Mouse (Mus musculus): Measurements from ENCODE around the gene Pth1r. TPM values are rescaled to one million over a fixed set of nuclear protein-coding genes. Genes with fewer than 3 reads are reported as not detected.
"Not testable (repeated sequence)": the region's sequence is repeated elsewhere in the genome, so short reads cannot be mapped to it uniquely, and the experiment has no call there.

The Pth1r gene
- polyA plus RNA-seq, 1 experiment: 14.0 TPM

DNA sequence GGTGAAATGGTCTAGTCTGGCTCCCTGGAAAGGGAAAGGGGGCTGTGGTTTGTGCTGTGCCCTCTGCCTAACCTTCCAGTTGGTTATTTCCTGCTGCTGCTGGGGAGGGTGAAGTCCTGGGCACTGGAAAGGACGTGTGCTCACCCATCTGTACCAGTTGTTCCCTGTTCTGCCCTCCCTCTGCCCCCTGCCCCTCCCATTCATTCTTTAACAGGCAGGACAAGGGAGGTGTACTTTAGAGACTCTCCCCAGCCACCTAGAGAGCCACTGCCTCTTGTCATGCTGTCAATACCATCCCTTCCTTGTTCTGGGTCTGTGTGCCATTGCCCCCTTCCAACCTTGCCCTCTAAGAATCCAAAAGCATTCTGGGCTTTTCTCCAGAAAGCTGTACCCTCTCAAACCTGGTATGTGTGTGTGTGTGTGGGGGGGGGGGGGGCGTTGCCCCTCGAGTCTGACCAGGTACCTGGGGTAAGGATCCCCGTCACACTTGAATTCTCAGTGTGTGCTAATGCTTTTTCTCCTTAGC, 63.3 kb downstream of the Pth1r start:
- 29% methylated on average over 4 of the region's 4 CpGs for WGBS
- peak; percentile 50 for DNase-seq
- TF ChIP-seq CTCF (IDR thresholded peaks at IDR 0.05; ENCODE audit: insufficient read depth, low read length): no peak
- no peak for TF ChIP-seq POLR2A (IDR thresholded peaks at IDR 0.05; ENCODE audit: borderline replicate concordance, extremely low read depth, low read depth, low read length)
- Histone ChIP-seq H3K4me3 (replicated peaks; ENCODE audit: extremely low read depth, low read depth, low read length) (no peak overlapping the region), H3K4me1 (ENCODE audit: control insufficient read depth, insufficient read depth, low read length) (peaks cover 45% of the 10 kb centered on the region)

DNA sequence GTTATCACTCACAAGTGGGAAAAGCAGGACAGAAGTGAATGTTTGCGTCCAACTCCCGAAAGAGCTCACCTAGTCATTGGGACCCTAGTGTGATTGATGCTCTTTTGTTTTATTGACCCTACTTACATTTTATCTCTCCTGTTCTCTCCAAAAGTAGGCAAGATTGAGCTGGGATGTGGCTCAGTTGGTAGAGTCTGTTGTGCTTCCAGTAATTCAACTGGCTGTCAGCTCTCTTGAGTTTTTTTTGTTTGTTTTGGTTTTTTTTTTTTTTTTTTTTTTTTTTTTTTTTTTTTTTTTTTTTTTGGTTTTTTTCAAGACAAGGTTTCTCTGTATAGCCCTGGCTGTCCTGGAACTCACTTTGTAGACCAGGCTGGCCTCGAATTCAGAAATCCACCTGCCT, 64.2 kb downstream of the Pth1r start:
- peaks cover 45% of the 10 kb centered on the region for H3K4me1 ChIP-seq (ENCODE audit: control insufficient read depth, insufficient read depth, low read length)
- H3K4me3 ChIP-seq (replicated peaks; ENCODE audit: extremely low read depth, low read depth, low read length); DNase-seq: not testable (repeated sequence)
- WGBS: 58% methylated on average over 3 of the region's 3 CpGs

DNA sequence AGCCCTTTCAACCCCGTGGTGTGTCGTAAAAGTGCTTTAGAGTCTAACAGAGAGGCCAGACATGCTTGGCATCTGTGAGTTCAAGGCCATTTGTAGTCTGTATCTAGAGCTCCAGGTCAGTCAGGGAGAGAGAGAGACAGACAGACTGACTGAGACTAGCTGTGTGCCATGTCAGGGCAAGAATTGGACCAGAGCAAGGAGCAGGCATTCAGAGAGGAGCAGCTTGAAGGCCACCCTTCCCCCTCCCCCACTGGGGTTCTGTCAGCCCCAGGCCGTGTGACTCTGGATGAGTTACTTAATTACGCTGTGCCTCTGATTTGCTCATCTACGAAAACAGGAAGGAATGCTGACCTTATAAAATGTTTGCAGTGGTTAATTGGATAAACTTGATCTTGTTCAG, 64.7 kb downstream of the Pth1r start:
- no peak overlapping the region for H3K4me3 ChIP-seq (replicated peaks; ENCODE audit: extremely low read depth, low read depth, low read length)
- H3K4me1 ChIP-seq (ENCODE audit: control insufficient read depth, insufficient read depth, low read length): peaks cover 48% of the 10 kb centered on the region
- WGBS: 39% methylated on average over 5 of the region's 5 CpGs
- DNase-seq: no peak
- TF ChIP-seq CTCF (IDR thresholded peaks at IDR 0.05; ENCODE audit: insufficient read depth, low read length) (no peak), POLR2A (IDR thresholded peaks at IDR 0.05; ENCODE audit: borderline replicate concordance, extremely low read depth, low read depth, low read length) (no peak)

DNA sequence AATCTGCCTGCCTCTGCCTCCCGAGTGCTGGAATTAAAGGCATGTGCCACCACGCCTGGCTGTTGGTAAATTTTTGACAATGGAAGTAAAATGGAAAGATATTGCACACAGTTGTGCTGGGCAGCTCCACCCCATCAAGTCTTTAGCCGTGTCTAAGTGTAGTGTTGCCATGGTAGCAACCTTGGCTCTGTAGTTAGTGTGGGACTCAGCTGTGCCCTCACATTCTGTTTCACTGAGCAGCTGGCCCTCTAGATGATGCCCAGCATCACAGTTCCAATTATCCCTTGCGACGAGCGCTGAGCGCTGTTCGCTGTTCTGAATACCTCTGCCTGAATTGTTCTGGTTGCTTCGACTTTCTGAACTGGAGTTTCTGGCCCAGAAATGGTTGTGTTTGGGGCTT, 65.1 kb downstream of the Pth1r start:
- no peak for DNase-seq
- Histone ChIP-seq H3K4me1 (ENCODE audit: control insufficient read depth, insufficient read depth, low read length) (peaks cover 50% of the 10 kb centered on the region), H3K4me3 (replicated peaks; ENCODE audit: extremely low read depth, low read depth, low read length) (no peak overlapping the region)
- WGBS: 72% methylated on average over 9 of the region's 9 CpGs
- no peak for TF ChIP-seq CTCF (IDR thresholded peaks at IDR 0.05; ENCODE audit: insufficient read depth, low read length)
- no peak for TF ChIP-seq POLR2A (IDR thresholded peaks at IDR 0.05; ENCODE audit: borderline replicate concordance, extremely low read depth, low read depth, low read length)

DNA sequence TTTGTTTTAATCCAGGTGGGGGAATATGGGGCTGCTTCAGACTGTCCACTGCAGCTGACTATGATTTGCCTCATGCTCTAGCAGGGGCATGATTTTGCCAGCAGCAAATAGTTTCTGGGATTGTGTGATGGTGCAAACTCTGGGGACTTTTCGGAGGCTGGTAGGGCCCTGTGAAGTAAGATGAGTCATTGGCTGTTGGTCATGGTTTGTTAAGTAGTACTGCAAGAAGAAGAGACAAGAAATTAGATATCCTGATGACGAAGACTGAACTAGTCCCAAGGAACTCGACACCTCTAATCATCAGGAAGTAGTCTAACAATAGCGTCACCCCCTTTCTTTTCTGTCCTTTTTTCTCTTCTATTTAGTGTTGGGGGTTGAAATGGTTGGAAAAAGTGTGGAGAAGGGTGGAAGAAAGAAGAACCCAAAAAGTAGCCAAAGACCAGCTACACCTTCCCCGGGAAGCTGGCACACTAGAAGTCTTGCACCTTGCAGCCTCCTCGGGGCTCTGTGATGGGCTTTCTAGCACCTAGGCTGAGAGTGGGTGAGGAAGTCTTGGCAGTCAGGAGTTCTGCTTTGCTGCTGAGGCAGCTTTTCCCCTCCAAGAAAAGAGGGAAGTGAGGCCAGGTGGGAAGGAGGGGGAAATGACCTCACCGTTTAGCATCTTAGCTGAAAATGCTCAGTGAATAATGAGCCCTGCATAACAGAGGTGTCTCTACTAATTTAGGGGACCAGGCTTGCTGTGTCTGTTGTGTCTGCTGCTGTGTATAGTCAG, 66.0 kb downstream of the Pth1r start:
- 65% methylated on average over 7 of the region's 7 CpGs for WGBS
- H3K4me1 ChIP-seq (ENCODE audit: control insufficient read depth, insufficient read depth, low read length): peaks cover 49% of the 10 kb centered on the region
- TF ChIP-seq POLR2A (IDR thresholded peaks at IDR 0.05; ENCODE audit: borderline replicate concordance, extremely low read depth, low read depth, low read length) (no peak), CTCF (IDR thresholded peaks at IDR 0.05; ENCODE audit: insufficient read depth, low read length) (no peak)
- no peak for DNase-seq
- no peak overlapping the region for H3K4me3 ChIP-seq (replicated peaks; ENCODE audit: extremely low read depth, low read depth, low read length)

DNA sequence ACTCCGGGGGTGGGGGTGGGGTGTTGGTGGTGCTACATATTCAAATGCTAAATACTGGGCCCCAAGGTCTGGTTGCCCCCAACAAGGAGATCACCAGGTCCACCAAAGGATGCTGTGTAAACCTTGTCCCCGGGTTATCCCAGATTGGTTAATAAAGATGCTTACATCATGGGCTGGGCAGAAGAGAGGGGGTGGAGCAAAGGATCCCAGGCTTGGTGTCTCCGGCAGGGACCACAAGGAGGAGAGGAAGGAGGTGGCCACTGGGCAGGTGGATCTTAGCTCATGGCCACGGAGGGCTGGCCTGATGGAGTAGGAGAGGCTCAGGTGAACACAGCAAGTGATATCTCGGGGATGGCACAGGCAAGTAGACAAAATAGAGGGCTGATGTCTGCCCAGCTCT, 68.1 kb downstream of the Pth1r start:
- H3K4me1 ChIP-seq (ENCODE audit: control insufficient read depth, insufficient read depth, low read length): peaks cover 36% of the 10 kb centered on the region
- DNase-seq: no peak
- TF ChIP-seq POLR2A (IDR thresholded peaks at IDR 0.05; ENCODE audit: borderline replicate concordance, extremely low read depth, low read depth, low read length) (no peak), CTCF (IDR thresholded peaks at IDR 0.05; ENCODE audit: insufficient read depth, low read length) (no peak)
- H3K4me3 ChIP-seq (replicated peaks; ENCODE audit: extremely low read depth, low read depth, low read length): no peak overlapping the region
- 74% methylated on average over 5 of the region's 5 CpGs for WGBS

DNA sequence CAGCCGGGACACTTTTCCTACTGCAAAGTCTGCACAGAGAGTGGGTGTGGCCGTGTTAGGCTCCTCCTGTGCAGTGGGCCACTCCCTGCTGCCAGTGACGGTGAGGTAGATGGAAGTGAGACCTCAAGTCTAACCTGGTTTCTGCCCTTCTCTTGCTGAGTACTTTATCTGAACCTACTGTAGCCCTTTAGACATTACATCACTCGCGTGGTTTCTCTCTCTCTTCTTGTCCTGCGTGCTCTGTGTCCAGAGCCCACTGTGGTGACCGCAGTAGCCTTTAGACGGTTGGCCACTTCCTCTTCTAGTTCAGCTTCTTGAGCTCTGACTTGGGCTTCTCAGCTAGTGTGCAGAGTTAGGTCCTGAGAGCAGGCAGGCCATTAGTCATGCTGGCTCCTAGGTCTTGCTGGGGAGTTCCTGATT, 70.4 kb downstream of the Pth1r start:
- no peak for DNase-seq
- Histone ChIP-seq H3K4me1 (ENCODE audit: control insufficient read depth, insufficient read depth, low read length) (peaks cover 34% of the 10 kb centered on the region), H3K4me3 (replicated peaks; ENCODE audit: extremely low read depth, low read depth, low read length) (no peak overlapping the region)
- WGBS: 70% methylated on average over 8 of the region's 8 CpGs
- no peak for TF ChIP-seq POLR2A (IDR thresholded peaks at IDR 0.05; ENCODE audit: borderline replicate concordance, extremely low read depth, low read depth, low read length)
- TF ChIP-seq CTCF (IDR thresholded peaks at IDR 0.05; ENCODE audit: insufficient read depth, low read length): no peak

DNA sequence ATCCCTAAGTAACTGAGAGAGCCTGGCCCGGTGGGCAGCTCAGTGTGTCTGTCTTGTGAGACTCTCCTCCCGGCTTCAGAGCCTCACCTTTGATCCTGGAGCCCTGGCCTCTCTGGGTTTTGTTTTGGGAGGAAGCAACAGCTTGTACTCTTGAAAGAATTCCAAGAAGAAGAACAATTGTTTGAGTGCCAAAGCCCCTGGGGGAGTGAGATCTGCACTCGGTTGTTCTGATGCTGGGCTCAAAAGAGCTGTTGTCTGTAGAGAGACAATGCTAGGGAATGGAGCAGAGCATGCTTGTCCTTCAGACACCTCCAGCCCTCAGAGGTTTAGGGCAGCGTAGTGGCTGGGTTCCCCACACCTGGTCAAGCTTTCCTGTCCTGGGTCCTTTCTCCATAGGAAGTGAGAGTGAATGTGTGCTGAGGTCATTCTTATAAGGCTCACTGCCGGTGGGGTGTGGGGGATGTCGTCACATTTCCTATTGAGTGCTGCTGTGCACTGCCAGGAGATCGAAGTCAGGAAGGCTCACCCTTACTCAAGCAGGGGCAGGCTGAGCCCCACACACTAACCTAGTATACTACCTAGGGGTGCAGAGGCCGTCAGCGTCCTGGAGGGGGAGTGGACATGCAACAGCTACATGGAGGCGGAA, 73.7 kb downstream of the Pth1r start:
- 35% methylated on average over 10 of the region's 10 CpGs for WGBS
- TF ChIP-seq POLR2A (IDR thresholded peaks at IDR 0.05; ENCODE audit: borderline replicate concordance, extremely low read depth, low read depth, low read length) (no peak), CTCF (IDR thresholded peaks at IDR 0.05; ENCODE audit: insufficient read depth, low read length) (no peak)
- DNase-seq: no peak
- peaks cover 37% of the 10 kb centered on the region for H3K4me1 ChIP-seq (ENCODE audit: control insufficient read depth, insufficient read depth, low read length)
- H3K4me3 ChIP-seq (replicated peaks; ENCODE audit: extremely low read depth, low read depth, low read length): no peak overlapping the region

DNA sequence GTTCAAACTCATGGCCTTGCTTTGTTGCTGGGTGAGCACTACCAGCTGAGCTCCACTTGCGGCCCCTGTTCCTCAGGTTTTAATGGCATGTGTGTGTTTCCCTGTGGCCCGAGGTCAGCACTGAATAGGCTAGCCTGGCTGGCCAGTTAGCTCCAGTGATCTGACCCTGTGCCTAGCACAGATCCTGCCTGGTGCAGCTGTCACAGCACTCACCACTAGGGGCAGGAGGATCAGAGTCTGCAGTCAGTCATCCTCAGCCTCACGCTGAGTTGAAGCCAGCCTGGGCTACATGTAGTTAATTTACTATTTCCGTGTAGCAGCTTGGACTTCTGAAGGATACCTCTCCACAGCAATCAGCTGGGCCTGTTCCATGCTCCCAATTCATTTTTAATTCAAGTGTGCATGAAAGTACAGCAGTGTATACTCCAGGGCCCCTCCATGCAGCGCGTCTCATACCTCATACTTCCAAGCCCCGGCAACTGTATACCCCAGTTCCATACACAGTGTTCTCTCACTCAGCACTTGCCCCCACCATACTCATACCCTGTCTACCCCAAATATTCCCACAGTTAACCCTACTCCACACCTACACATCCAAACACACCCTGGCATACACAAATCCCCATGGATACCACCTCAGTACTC, 74.4 kb downstream of the Pth1r start:
- TF ChIP-seq CTCF (IDR thresholded peaks at IDR 0.05; ENCODE audit: insufficient read depth, low read length) (peak; percentile 90), POLR2A (IDR thresholded peaks at IDR 0.05; ENCODE audit: borderline replicate concordance, extremely low read depth, low read depth, low read length) (no peak)
- WGBS: 52% methylated on average over 7 of the region's 7 CpGs
- H3K4me1 ChIP-seq (ENCODE audit: control insufficient read depth, insufficient read depth, low read length): peaks cover 36% of the 10 kb centered on the region
- no peak overlapping the region for H3K4me3 ChIP-seq (replicated peaks; ENCODE audit: extremely low read depth, low read depth, low read length)
- DNase-seq: no peak

Other genes with a start within 250 kb of the Pth1r start
- 34.6 and 42.6 TPM in 2 replicates for gene Setd2, start 214.5 kb downstream of the Pth1r start, polyA plus RNA-seq (2012; rRNA removed)
- gene Nradd, start 122.7 kb downstream of the Pth1r start, polyA plus RNA-seq (2012; rRNA removed): 20.0 and 22.9 TPM in 2 replicates
- 58.4 and 66.4 TPM in 2 replicates for gene Nbeal2, start 93.0 kb downstream of the Pth1r start, polyA plus RNA-seq (2012; rRNA removed)
- 101 and 124 TPM in 2 replicates for gene Ccdc12, start 90.6 kb downstream of the Pth1r start, polyA plus RNA-seq (2012; rRNA removed)
- gene Myl3, start 5.3 kb downstream of the Pth1r start, polyA plus RNA-seq (2012; rRNA removed): 10.8 and 214 TPM in 2 replicates
- gene Prss42, start 51.0 kb upstream of the Pth1r start, polyA plus RNA-seq (2012; rRNA removed): not detected in 2 replicates
- not detected in 2 replicates for gene Prss44, start 66.8 kb upstream of the Pth1r start, polyA plus RNA-seq (2012; rRNA removed)
- not detected in 2 replicates for gene Prss43, start 79.5 kb upstream of the Pth1r start, polyA plus RNA-seq (2012; rRNA removed)
- not detected in 2 replicates for gene Prss45, start 87.4 kb upstream of the Pth1r start, polyA plus RNA-seq (2012; rRNA removed)
- gene Prss46, start 97.4 kb upstream of the Pth1r start, polyA plus RNA-seq (2012; rRNA removed): not detected in 2 replicates
- gene Prss50, start 110.8 kb upstream of the Pth1r start, polyA plus RNA-seq (2012; rRNA removed): 0.10 TPM in 1 of 2 replicates, not detected in the other
- 118 and 120 TPM in 2 replicates for gene Als2cl, start 132.7 kb upstream of the Pth1r start, polyA plus RNA-seq (2012; rRNA removed)
- 4.1 and 4.3 TPM in 2 replicates for gene Tmie, start 133.0 kb upstream of the Pth1r start, polyA plus RNA-seq (2012; rRNA removed)
- gene Fam240a, start 169.7 kb upstream of the Pth1r start, polyA plus RNA-seq (2012; rRNA removed): not detected in 2 replicates
- 0.88 and 1.0 TPM in 2 replicates for gene Tdgf1, start 199.0 kb upstream of the Pth1r start, polyA plus RNA-seq (2012; rRNA removed)
- gene Lrrc2, start 204.4 kb upstream of the Pth1r start, polyA plus RNA-seq (2012; rRNA removed): 0.38 and 0.84 TPM in 2 replicates
- 26.7 and 29.0 TPM in 2 replicates for gene Rtp3, start 243.4 kb upstream of the Pth1r start, polyA plus RNA-seq (2012; rRNA removed)

Measured in lung, adult 2 months (tissue).